Mouse (Mus musculus): ENCODE measurements at regions not wholly inside any gene's neighbourhood (a gene's known extent, or its start where the extent isn't known, plus 50 kb on each side); places are given as distances from the start of the nearest gene placed in this dataset.
A peak's percentile ranks its signal among the peaks of the same experiment; 100 is the strongest.

- H3K36me3 ChIP-seq (ENCODE audit: control insufficient read depth, insufficient read depth) = no peaks in the 10 kb centered on the region
- H3ac ChIP-seq (ENCODE audit: control insufficient read depth, insufficient read length) = no peak overlapping the region
- H3K4me3 ChIP-seq = no peak overlapping the region
Measured at GRCm38 (mm10) chr12:42063745-42064144, 577.5 kb upstream of the Lrrn3 start.

GRCm38 (mm10) chr12:42049056-42049455 is 562.8 kb upstream of the Lrrn3 start:
- no peaks in the 10 kb centered on the region for H3K27me3 ChIP-seq (ENCODE audit: control insufficient read depth, insufficient read depth, insufficient read length)
- H3K4me2 ChIP-seq (ENCODE audit: low read depth) = no peak overlapping the region
- no peak for TF ChIP-seq MAX (IDR thresholded peaks at IDR 0.05; ENCODE audit: low read depth)
- TF ChIP-seq POLR2AphosphoS2 (IDR thresholded peaks at IDR 0.05; ENCODE audit: insufficient read length, low read depth) = no peak
- no peak for TF ChIP-seq TCF12 (IDR thresholded peaks at IDR 0.05; ENCODE audit: insufficient read depth, poor library complexity, severe bottlenecking)
- no peak for TF ChIP-seq CEBPB (IDR thresholded peaks at IDR 0.05; ENCODE audit: insufficient read depth, poor library complexity, severe bottlenecking)
- no peak for TF ChIP-seq USF1 (IDR thresholded peaks at IDR 0.05; ENCODE audit: low read depth)
- no peak for TF ChIP-seq MYOG (IDR thresholded peaks at IDR 0.05; ENCODE audit: control insufficient read depth in 1 of 3, insufficient read depth in 1 of 3, insufficient read length in 2 of 3, low read depth in 2 of 3)
- no peak for TF ChIP-seq SRF (IDR thresholded peaks at IDR 0.05; ENCODE audit: control insufficient read depth, insufficient read length, low read depth)
- no peak for TF ChIP-seq MYOD1 (IDR thresholded peaks at IDR 0.05; ENCODE audit: control insufficient read depth in 1 of 3, insufficient read length in 2 of 3, low read depth in 2 of 3)
- no peak for TF ChIP-seq POLR2A (IDR thresholded peaks at IDR 0.05; ENCODE audit: insufficient read length, low read depth)
- TF ChIP-seq REST (IDR thresholded peaks at IDR 0.05; ENCODE audit: insufficient read depth, insufficient read length) = no peak
- no peak for TF ChIP-seq E2F4 (IDR thresholded peaks at IDR 0.05; ENCODE audit: insufficient read depth)
- no peak for TF ChIP-seq TCF3 (IDR thresholded peaks at IDR 0.05; ENCODE audit: insufficient read length, low read depth)
- no peak overlapping the region for H3K4me3 ChIP-seq
- H3K36me3 ChIP-seq (ENCODE audit: control insufficient read depth, insufficient read depth) = no peaks in the 10 kb centered on the region
- no peaks in the 10 kb centered on the region for H3K79me2 ChIP-seq (ENCODE audit: control insufficient read depth, insufficient read depth)
- no peak overlapping the region for H3ac ChIP-seq (ENCODE audit: control insufficient read depth, insufficient read length)

More at GRCm38 (mm10) chr12:42063745-42064144, 577.5 kb upstream of the Lrrn3 start:
- H3K27me3 ChIP-seq (ENCODE audit: control insufficient read depth, insufficient read depth, insufficient read length) = no peaks in the 10 kb centered on the region
- H3K4me2 ChIP-seq (ENCODE audit: low read depth) = no peak overlapping the region
- H3K79me2 ChIP-seq (ENCODE audit: control insufficient read depth, insufficient read depth) = no peaks in the 10 kb centered on the region
- no peak for TF ChIP-seq SRF (IDR thresholded peaks at IDR 0.05; ENCODE audit: control insufficient read depth, insufficient read length, low read depth)
- no peak for TF ChIP-seq USF1 (IDR thresholded peaks at IDR 0.05; ENCODE audit: low read depth)
- no peak for TF ChIP-seq REST (IDR thresholded peaks at IDR 0.05; ENCODE audit: insufficient read depth, insufficient read length)
- no peak for TF ChIP-seq POLR2A (IDR thresholded peaks at IDR 0.05; ENCODE audit: insufficient read length, low read depth)
- TF ChIP-seq CEBPB (IDR thresholded peaks at IDR 0.05; ENCODE audit: insufficient read depth, poor library complexity, severe bottlenecking) = 0 out of 2 replicates have a peak, but pooled peaks have one; percentile 18
- TF ChIP-seq TCF3 (IDR thresholded peaks at IDR 0.05; ENCODE audit: insufficient read length, low read depth) = no peak
- TF ChIP-seq MYOG (IDR thresholded peaks at IDR 0.05; ENCODE audit: control insufficient read depth in 1 of 3, insufficient read depth in 1 of 3, insufficient read length in 2 of 3, low read depth in 2 of 3) = no peak
- no peak for TF ChIP-seq POLR2AphosphoS2 (IDR thresholded peaks at IDR 0.05; ENCODE audit: insufficient read length, low read depth)

GRCm38 (mm10) chr12:42027874-42028273 is 541.6 kb upstream of the Lrrn3 start:
- H3K79me2 ChIP-seq (ENCODE audit: control insufficient read depth, insufficient read depth) = no peaks in the 10 kb centered on the region
- H3K4me2 ChIP-seq (ENCODE audit: low read depth) = no peak overlapping the region
- H3K27me3 ChIP-seq (ENCODE audit: control insufficient read depth, insufficient read depth, insufficient read length) = no peaks in the 10 kb centered on the region
- H3K4me3 ChIP-seq = no peak overlapping the region
- H3K36me3 ChIP-seq (ENCODE audit: control insufficient read depth, insufficient read depth) = no peaks in the 10 kb centered on the region
- no peak for TF ChIP-seq TCF3 (IDR thresholded peaks at IDR 0.05; ENCODE audit: insufficient read length, low read depth)
- H3ac ChIP-seq (ENCODE audit: control insufficient read depth, insufficient read length) = no peak overlapping the region

- Histone ChIP-seq H3K4me2 (ENCODE audit: low read depth) (no peak overlapping the region), H3ac (ENCODE audit: control insufficient read depth, insufficient read length) (no peak overlapping the region), H3K36me3 (ENCODE audit: control insufficient read depth, insufficient read depth) (no peaks in the 10 kb centered on the region), H3K4me3 (no peak overlapping the region), H3K79me2 (ENCODE audit: control insufficient read depth, insufficient read depth) (no peaks in the 10 kb centered on the region), H3K27me3 (ENCODE audit: control insufficient read depth, insufficient read depth, insufficient read length) (no peaks in the 10 kb centered on the region)
- no peak for TF ChIP-seq MAX (IDR thresholded peaks at IDR 0.05; ENCODE audit: low read depth)
- no peak for TF ChIP-seq SRF (IDR thresholded peaks at IDR 0.05; ENCODE audit: control insufficient read depth, insufficient read length, low read depth)
- TF ChIP-seq TCF3 (IDR thresholded peaks at IDR 0.05; ENCODE audit: insufficient read length, low read depth) = no peak
- TF ChIP-seq E2F4 (IDR thresholded peaks at IDR 0.05; ENCODE audit: insufficient read depth) = no peak
- TF ChIP-seq POLR2AphosphoS2 (IDR thresholded peaks at IDR 0.05; ENCODE audit: insufficient read length, low read depth) = no peak
- no peak for TF ChIP-seq TCF12 (IDR thresholded peaks at IDR 0.05; ENCODE audit: insufficient read depth, poor library complexity, severe bottlenecking)
- TF ChIP-seq MYOD1 (IDR thresholded peaks at IDR 0.05; ENCODE audit: control insufficient read depth in 1 of 3, insufficient read length in 2 of 3, low read depth in 2 of 3) = no peak
Measured at GRCm38 (mm10) chr12:42017506-42017905, 531.3 kb upstream of the Lrrn3 start.

- Histone ChIP-seq H3K27me3 (ENCODE audit: control insufficient read depth, insufficient read depth, insufficient read length) (no peaks in the 10 kb centered on the region), H3K79me2 (ENCODE audit: control insufficient read depth, insufficient read depth) (no peaks in the 10 kb centered on the region), H3K36me3 (ENCODE audit: control insufficient read depth, insufficient read depth) (no peaks in the 10 kb centered on the region), H3ac (ENCODE audit: control insufficient read depth, insufficient read length) (no peak overlapping the region), H3K4me3 (no peak overlapping the region), H3K4me2 (ENCODE audit: low read depth) (no peak overlapping the region)
- no peak for TF ChIP-seq TCF3 (IDR thresholded peaks at IDR 0.05; ENCODE audit: insufficient read length, low read depth)
- no peak for TF ChIP-seq CEBPB (IDR thresholded peaks at IDR 0.05; ENCODE audit: insufficient read depth, poor library complexity, severe bottlenecking)
- no peak for TF ChIP-seq REST (IDR thresholded peaks at IDR 0.05; ENCODE audit: insufficient read depth, insufficient read length)
Measured at GRCm38 (mm10) chr12:42008827-42009383, 522.7 kb upstream of the Lrrn3 start.
